Mouse (Mus musculus): ENCODE measurements at regions not wholly inside any gene's neighbourhood (a gene's known extent, or its start where the extent isn't known, plus 50 kb on each side); places are given as distances from the start of the nearest gene placed in this dataset.
A peak's percentile ranks its signal among the peaks of the same experiment; 100 is the strongest.

GRCm38 (mm10) chr3:124849915-124850314 is 269.0 kb upstream of the 1700003H04Rik start:
- no peak for DNase-seq (ENCODE audit: low spot score)

- DNase-seq (ENCODE audit: low spot score) = no peak
Measured at GRCm38 (mm10) chr3:124820586-124820985, 239.7 kb upstream of the 1700003H04Rik start.

- no peak for DNase-seq (ENCODE audit: low spot score)
Measured at GRCm38 (mm10) chr3:124806891-124807290, 226.0 kb upstream of the 1700003H04Rik start.

- DNase-seq (ENCODE audit: low spot score) = no peak
Measured at GRCm38 (mm10) chr3:124789220-124790017, 208.5 kb upstream of the 1700003H04Rik start.

GRCm38 (mm10) chr3:124788181-124788580 is 207.3 kb upstream of the 1700003H04Rik start:
- DNase-seq (ENCODE audit: low spot score) = no peak

- DNase-seq (ENCODE audit: low spot score) = peak; percentile 26
Measured at GRCm38 (mm10) chr3:124770326-124770725, 189.4 kb upstream of the 1700003H04Rik start.

- DNase-seq (ENCODE audit: low spot score) = no peak
Measured at GRCm38 (mm10) chr3:124769252-124769651, 188.4 kb upstream of the 1700003H04Rik start.

GRCm38 (mm10) chr3:124755693-124756435 is 175.0 kb upstream of the 1700003H04Rik start:
- no peak for DNase-seq (ENCODE audit: low spot score)

- no peak for DNase-seq (ENCODE audit: low spot score)
Measured at GRCm38 (mm10) chr3:124752571-124753118, 171.7 kb upstream of the 1700003H04Rik start.

- DNase-seq (ENCODE audit: low spot score) = no peak
Measured at GRCm38 (mm10) chr3:124749314-124749713, 168.4 kb upstream of the 1700003H04Rik start.

- no peak for DNase-seq (ENCODE audit: low spot score)
Measured at GRCm38 (mm10) chr3:124728281-124728680, 147.4 kb upstream of the 1700003H04Rik start.

- DNase-seq (ENCODE audit: low spot score) = no peak
Measured at GRCm38 (mm10) chr3:124712166-124712565, 131.3 kb upstream of the 1700003H04Rik start.

- no peak for DNase-seq (ENCODE audit: low spot score)
Measured at GRCm38 (mm10) chr3:124673551-124673950, 92.7 kb upstream of the 1700003H04Rik start.

GRCm38 (mm10) chr3:124658153-124658552 is 77.3 kb upstream of the 1700003H04Rik start:
- no peak for DNase-seq (ENCODE audit: low spot score)

- no peak for DNase-seq (ENCODE audit: low spot score)
Measured at GRCm38 (mm10) chr3:124633372-124633771, 52.5 kb upstream of the 1700003H04Rik start.

All from adipocyte (in vitro differentiated cells).